Mouse (Mus musculus) layer of hippocampus, adult 8-10 months (tissue): ENCODE results near the gene Olfr275. TPM values are rescaled to one million over a fixed set of nuclear protein-coding genes. Genes with fewer than 3 reads are reported as not detected.
A peak's percentile ranks its signal among the peaks of the same experiment; 100 is the strongest.
"Not testable (repeated sequence)": the region's sequence is repeated elsewhere in the genome, so short reads cannot be mapped to it uniquely, and the experiment has no call there.

Experiments
- DNase-seq, 2 experiments: peaks; one replicate each; pipeline ENCODE4 v3.0.0; 2022; ENCODE audit warnings: low spot score in 2 of 2
- total RNA-seq, 4 experiments: library from RNA; stranded (reverse); gene quantifications; 2 replicates each; pipeline ENCODE4 v1.2.4; 2022

The Olfr275 gene
- not detected for total RNA-seq

GRCm38 (mm10) chr4:52814304-52814703 is at the start of gene Olfr275:
Gene Olfr275, plus strand, starts transcription at chr4:52814604.
- no peak for DNase-seq

- DNase-seq: no peak
Measured at GRCm38 (mm10) chr4:52765612-52766011, 48.8 kb upstream of the Olfr275 start.

GRCm38 (mm10) chr4:52772186-52772585 is 42.2 kb upstream of the Olfr275 start:
- DNase-seq: no peak

GRCm38 (mm10) chr4:52800013-52800412 is 14.4 kb upstream of the Olfr275 start:
- no peak for DNase-seq

GRCm38 (mm10) chr4:52811871-52812270 is 2.5 kb upstream of the Olfr275 start:
- no peak for DNase-seq

- no peak for DNase-seq
Measured at GRCm38 (mm10) chr4:52821375-52821774, 7.0 kb downstream of the Olfr275 start.

- DNase-seq: not testable (repeated sequence)
Measured at GRCm38 (mm10) chr4:52845411-52845810, 31.0 kb downstream of the Olfr275 start.

- DNase-seq: no peak
Measured at GRCm38 (mm10) chr4:52849039-52849635, 34.7 kb downstream of the Olfr275 start.

- DNase-seq: no peak
Measured at GRCm38 (mm10) chr4:52849672-52850071, 35.3 kb downstream of the Olfr275 start.

- no peak for DNase-seq
Measured at GRCm38 (mm10) chr4:52859136-52859535, 44.7 kb downstream of the Olfr275 start, which contains the start of gene Olfr273. Gene Olfr273, minus strand, starts transcription at chr4:52859236.

- peak in 1 of 2 experiments; percentile 20 for DNase-seq
Measured at GRCm38 (mm10) chr4:52864156-52864555, 49.8 kb downstream of the Olfr275 start.

Other genes with a start within 250 kb of the Olfr275 start
- gene Toporsl, start 218.3 kb upstream of the Olfr275 start, total RNA-seq: not detected
- gene Olfr273, start 44.6 kb downstream of the Olfr275 start, total RNA-seq: not detected
- gene Olfr272, start 104.6 kb downstream of the Olfr275 start, total RNA-seq: not detected
- not detected for gene Olfr270, start 149.9 kb downstream of the Olfr275 start, total RNA-seq
- gene Nipsnap3a, start 174.7 kb downstream of the Olfr275 start, total RNA-seq: not detected
- 10 to 100 TPM; 11.8 to 19.6 (median 16.5) TPM for gene Nipsnap3b, start 197.3 kb downstream of the Olfr275 start, total RNA-seq